Mouse (Mus musculus) C2C12 (cell line): ENCODE measurements around the gene Slc25a38. TPM values are rescaled to one million over a fixed set of nuclear protein-coding genes. Genes with fewer than 3 reads are reported as not detected.

ENCODE experiments used
- H3K27me3 ChIP-seq: one replicate; pipeline ENCODE4 v1.6.1; 2011; ENCODE audit not compliant: control insufficient read depth, insufficient read depth, insufficient read length
- H3K36me3 ChIP-seq: one replicate; pipeline ENCODE4 v1.6.1; 2011; ENCODE audit not compliant: control insufficient read depth, insufficient read depth
- H3K4me3 ChIP-seq: one replicate; pipeline ENCODE4 v1.5.1; 2011; ENCODE audit warnings: mild to moderate bottlenecking, control low read depth; ENCODE audit not compliant: poor library complexity, insufficient read depth, severe bottlenecking
- H3K79me2 ChIP-seq: one replicate; pipeline ENCODE4 v1.6.1; 2011; ENCODE audit not compliant: control insufficient read depth, insufficient read depth
- H3K79me3 ChIP-seq: one replicate; pipeline ENCODE4 v1.6.1; 2011; ENCODE audit warnings: low read depth, control low read depth
- H3ac ChIP-seq: one replicate; pipeline ENCODE3; 2011; ENCODE audit warnings: low read depth; ENCODE audit not compliant: control insufficient read depth, insufficient read length
- CEBPB ChIP-seq: IDR thresholded peaks from one replicate; pipeline ENCODE4 v1.6.1; 2011; ENCODE audit warnings: low read depth, mild to moderate bottlenecking, control low read depth, moderate library complexity
- CTCF ChIP-seq: IDR thresholded peaks from one replicate; pipeline ENCODE4 v1.5.1; 2011; ENCODE audit not compliant: control insufficient read depth, insufficient read depth, insufficient read length
- FOSL1 ChIP-seq: IDR thresholded peaks from one replicate; pipeline ENCODE4 v1.8.0; 2011; ENCODE audit warnings: mild to moderate bottlenecking, low read length; ENCODE audit not compliant: poor library complexity, insufficient read depth, severe bottlenecking
- MAX ChIP-seq: IDR thresholded peaks from one replicate; pipeline ENCODE4 v1.6.1; 2011; ENCODE audit warnings: mild to moderate bottlenecking, control low read depth
- MYOD1 ChIP-seq: IDR thresholded peaks from one replicate; pipeline ENCODE4 v1.6.1; 2011; ENCODE audit warnings: low read depth; ENCODE audit not compliant: control insufficient read depth, insufficient read length
- MYOG ChIP-seq: IDR thresholded peaks from one replicate; pipeline ENCODE4 v1.6.1; 2011; ENCODE audit not compliant: control insufficient read depth, insufficient read length; ENCODE audit errors: extremely low read depth
- USF1 ChIP-seq: IDR thresholded peaks from one replicate; pipeline ENCODE4 v1.6.1; 2011; ENCODE audit warnings: low read depth, mild to moderate bottlenecking, control low read depth, moderate library complexity
- polyA plus RNA-seq: library from polyadenylated mRNA; unstranded; fragments of >200 nt; fragmentation: generic; extraction: Trizol; gene quantifications from one replicate; pipeline ENCODE4 v1.2.1, GENCODE M21; 2012; ENCODE audit warnings: missing spikeins

Slc25a38 gene
- polyA plus RNA-seq, 1 experiment, result 17.1 TPM

- Histone ChIP-seq H3ac (no peak overlapping the region), H3K36me3 (peaks cover 23% of the 10 kb centered on the region), H3K27me3 (no peaks in the 10 kb centered on the region), H3K79me3 (peaks cover 1% of the 10 kb centered on the region), H3K79me2 (peaks cover 5% of the 10 kb centered on the region), H3K4me3 (no peak overlapping the region)
- TF ChIP-seq MYOD1, result no peak
- TF ChIP-seq FOSL1, result no peak
- no peak for TF ChIP-seq MAX
- no peak for TF ChIP-seq CTCF
- TF ChIP-seq MYOG, result no peak
- no peak for TF ChIP-seq USF1
- TF ChIP-seq CEBPB, result no peak
Measured at GRCm38 (mm10) chr9:120135454-120135853, 25.3 kb downstream of the Slc25a38 start.

DNA sequence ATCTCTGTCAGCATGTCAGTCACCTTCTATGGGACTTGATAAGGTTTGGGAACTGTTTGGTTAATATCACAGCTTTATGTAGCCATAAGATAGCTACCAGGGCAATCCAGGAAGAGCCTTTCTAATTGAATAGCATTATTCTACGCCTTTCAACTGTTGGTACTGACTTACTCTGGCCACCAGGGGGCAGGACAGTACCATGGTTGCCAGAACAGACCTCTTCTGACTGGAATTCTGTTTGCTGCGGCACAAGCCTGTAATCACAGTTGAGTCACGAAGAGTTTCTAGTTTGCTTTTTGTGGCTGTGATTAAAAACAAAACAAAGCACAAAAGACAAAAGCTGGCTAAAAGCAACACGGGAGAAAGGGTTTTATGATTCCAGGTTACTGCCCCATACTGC is 30.5 kb downstream of the Slc25a38 start:
- H3ac ChIP-seq, result no peak overlapping the region
- no peak overlapping the region for H3K4me3 ChIP-seq
- no peaks in the 10 kb centered on the region for H3K79me3 ChIP-seq
- no peaks in the 10 kb centered on the region for H3K79me2 ChIP-seq
- H3K27me3 ChIP-seq, result peaks cover 29% of the 10 kb centered on the region
- no peaks in the 10 kb centered on the region for H3K36me3 ChIP-seq
- TF ChIP-seq CTCF, result peak; percentile 73
- TF ChIP-seq MYOD1, result no peak

DNA sequence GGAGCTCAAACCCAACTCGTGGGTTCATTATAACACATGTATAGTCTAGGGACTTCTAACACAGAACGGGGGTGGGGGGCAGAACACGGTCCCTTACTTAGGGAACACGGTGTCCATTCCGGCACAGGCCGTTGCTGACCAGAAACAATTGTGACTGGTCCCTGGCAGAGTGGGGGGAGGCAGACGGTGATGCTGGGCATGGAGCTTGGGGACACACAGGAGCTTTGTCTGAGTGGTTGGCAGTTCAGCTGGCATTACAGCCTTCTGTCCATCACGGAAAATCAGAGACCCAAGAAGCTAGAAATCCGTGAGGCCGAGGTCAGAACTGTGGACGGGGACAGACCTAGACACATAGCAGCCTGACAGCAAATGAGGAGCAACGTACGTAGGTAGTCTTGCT is 34.3 kb downstream of the Slc25a38 start:
- no peak for TF ChIP-seq MYOG
- no peak for TF ChIP-seq MAX
- H3K4me3 ChIP-seq, result no peak overlapping the region
- H3K79me3 ChIP-seq, result no peaks in the 10 kb centered on the region
- no peak overlapping the region for H3ac ChIP-seq
- no peaks in the 10 kb centered on the region for H3K36me3 ChIP-seq
- no peaks in the 10 kb centered on the region for H3K79me2 ChIP-seq
- peaks cover 53% of the 10 kb centered on the region for H3K27me3 ChIP-seq

DNA sequence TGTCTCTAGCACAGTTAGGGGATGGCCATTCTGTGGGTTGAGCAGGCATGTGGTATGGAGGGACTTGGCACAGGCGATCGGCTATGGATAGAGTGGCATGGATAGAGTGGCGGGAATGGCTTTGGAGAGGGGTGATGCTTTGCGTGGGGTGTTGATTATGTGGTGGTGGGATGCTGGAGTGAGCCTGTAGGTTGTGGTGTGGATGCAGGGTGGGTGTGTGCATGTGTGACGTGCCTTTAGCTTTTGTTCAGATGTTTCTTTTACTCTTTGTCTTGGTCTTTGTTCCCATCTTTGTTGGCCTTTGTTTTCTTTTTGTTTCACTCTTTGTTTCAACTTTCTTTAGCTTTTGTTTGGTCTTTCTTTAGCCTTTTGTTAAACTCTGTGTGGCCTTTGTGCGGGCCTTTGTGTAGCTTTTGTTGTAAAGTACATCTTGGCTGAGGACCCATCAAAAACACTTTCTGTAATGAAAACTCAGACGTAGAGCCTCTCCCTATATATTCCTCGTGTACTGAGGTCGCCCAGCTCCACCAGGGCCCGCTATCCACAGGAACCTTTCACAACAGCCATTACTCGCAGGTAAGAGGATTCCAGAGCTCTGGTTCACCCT is 39.2 kb downstream of the Slc25a38 start, which contains the start of gene Mobp:
Gene Mobp, plus strand, starts transcription at position 486 of the 607 bp plus-strand sequence.
- H3ac ChIP-seq, result no peak within 1 kb of the TSS
- H3K79me3 ChIP-seq, result no peaks in the 10 kb centered on the region
- H3K4me3 ChIP-seq, result no peak within 1 kb of the TSS
- TF ChIP-seq CTCF (no peak), MAX (no peak), MYOD1 (no peak), FOSL1 (no peak), USF1 (no peak), CEBPB (no peak), MYOG (no peak)
- peaks cover 65% of the 10 kb centered on the region for H3K27me3 ChIP-seq
- no peaks in the 10 kb centered on the region for H3K79me2 ChIP-seq
- no peaks in the 10 kb centered on the region for H3K36me3 ChIP-seq

DNA sequence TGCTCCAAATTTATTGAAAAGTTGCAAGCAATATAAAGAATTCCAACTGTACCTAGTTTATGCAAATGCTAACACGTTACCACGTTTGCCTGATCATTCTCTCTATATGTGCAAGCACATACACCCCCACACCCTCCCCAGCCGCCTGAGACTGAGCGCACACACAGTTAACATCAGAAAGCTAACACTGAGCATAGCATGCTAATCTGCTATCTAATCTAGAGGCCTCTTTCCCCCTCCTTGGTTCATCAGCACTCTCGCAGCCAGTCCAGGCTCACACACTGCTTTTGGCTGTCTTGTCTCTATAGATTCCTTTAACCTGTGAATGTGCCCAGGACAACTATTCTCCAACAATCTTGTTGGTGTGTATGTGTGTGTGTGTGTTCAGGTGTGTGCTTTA is 41.0 kb downstream of the Slc25a38 start:
- Histone ChIP-seq H3K79me3 (no peaks in the 10 kb centered on the region), H3K4me3 (no peak overlapping the region), H3ac (no peak overlapping the region), H3K36me3 (no peaks in the 10 kb centered on the region), H3K79me2 (no peaks in the 10 kb centered on the region), H3K27me3 (peaks cover 73% of the 10 kb centered on the region)
- TF ChIP-seq MYOD1 (no peak), MAX (no peak), MYOG (no peak), USF1 (no peak), CTCF (no peak), FOSL1 (no peak), CEBPB (no peak)

GRCm38 (mm10) chr9:120151906-120152399 is 41.8 kb downstream of the Slc25a38 start:
- Histone ChIP-seq H3K27me3 (peaks cover 71% of the 10 kb centered on the region), H3K4me3 (no peak overlapping the region), H3K79me3 (no peaks in the 10 kb centered on the region), H3ac (no peak overlapping the region), H3K79me2 (no peaks in the 10 kb centered on the region), H3K36me3 (no peaks in the 10 kb centered on the region)
- TF ChIP-seq CEBPB (no peak), CTCF (no peak), USF1 (no peak), MYOG (no peak), MAX (no peak), MYOD1 (no peak)
